ENCODE assay signal across 21 mouse cellular contexts in genomic region chr2:7171087-7171696, GRCm38 (mm10).
DNase-seq lines count a peak whose midpoint lies in the region; ATAC-seq lines count a peak whose summit lies in the region.
"Had no signal": no experiment of that assay in that cellular context is flagged by ENCODE, and none has a peak within 500 bp of the region (broad histone marks: within the 10 kb centered on the region; RNA-seq: fewer than 3 reads in every experiment).

No protein-coding gene starts in this region.

- no peak overlapping the region for H3K27ac ChIP-seq in kidney, embryonic 16.5 days (ENCODE audit: low read length)
- H3K27ac ChIP-seq in neural tube, embryonic 15.5 days (replicated peaks): no peak overlapping the region
- H3K27ac ChIP-seq in neural tube, embryonic 11.5 days (ENCODE audit: low read depth, low read length): no peak overlapping the region
- H3K27ac ChIP-seq: forebrain, embryonic 10.5 days; macrophage; midbrain, embryonic 12.5 days; neural tube, embryonic 13.5 days had no signal

- H3K4me2 ChIP-seq in kidney, embryonic 16.5 days (replicated peaks; ENCODE audit: low read depth, low read length): no peak overlapping the region
- H3K4me2 ChIP-seq in neural tube, embryonic 15.5 days: no peak overlapping the region
- no peak overlapping the region for H3K4me2 ChIP-seq in neural tube, embryonic 11.5 days (ENCODE audit: low read depth)
- H3K4me2 ChIP-seq: heart, embryonic 11.5 days; midbrain, embryonic 12.5 days; neural tube, embryonic 13.5 days had no signal

- H3K4me1 ChIP-seq in kidney, embryonic 16.5 days (ENCODE audit: insufficient read depth, low read length): no peaks in the 10 kb centered on the region
- H3K4me1 ChIP-seq in neural tube, embryonic 15.5 days: 0 out of 2 replicates have a peak, but pooled peaks cover 2% of the 10 kb centered on the region
- H3K4me1 ChIP-seq in neural tube, embryonic 11.5 days (ENCODE audit: control insufficient read depth, insufficient read depth, low read length): no peaks in the 10 kb centered on the region
- H3K4me1 ChIP-seq: midbrain, embryonic 12.5 days had no signal

- peak; percentile 65; the same call in 1 of the 2 replicates for ATAC-seq in kidney, embryonic 16.5 days (ENCODE audit: low FRiP score, low TSS enrichment)
- ATAC-seq in neural tube, embryonic 15.5 days (ENCODE audit: low FRiP score): no peak
- no peak for ATAC-seq in neural tube, embryonic 11.5 days (ENCODE audit: insufficient read depth, low FRiP score, low TSS enrichment)
- ATAC-seq: forebrain, embryonic 16.5 days; liver, postnatal 0 days; lung, postnatal 0 days had no signal

- no peaks in the 10 kb centered on the region for H3K27me3 ChIP-seq in kidney, embryonic 16.5 days (ENCODE audit: insufficient read depth, low read length)
- no peaks in the 10 kb centered on the region for H3K27me3 ChIP-seq in neural tube, embryonic 15.5 days (replicated peaks)
- H3K27me3 ChIP-seq in neural tube, embryonic 11.5 days (ENCODE audit: control insufficient read depth, insufficient read depth, low read length): no peaks in the 10 kb centered on the region
- H3K27me3 ChIP-seq: midbrain, embryonic 12.5 days; neural tube, embryonic 13.5 days had no signal

- H3K9ac ChIP-seq in kidney, embryonic 16.5 days (replicated peaks; ENCODE audit: low read length): no peak overlapping the region
- H3K9ac ChIP-seq in neural tube, embryonic 15.5 days (replicated peaks): no peak overlapping the region
- no peak overlapping the region for H3K9ac ChIP-seq in neural tube, embryonic 11.5 days (ENCODE audit: low read length)
- H3K9ac ChIP-seq: liver, postnatal 0 days; midbrain, embryonic 12.5 days; neural tube, embryonic 13.5 days had no signal

- no peaks in the 10 kb centered on the region for H3K36me3 ChIP-seq in kidney, embryonic 16.5 days (ENCODE audit: insufficient read depth, low read length)
- no peaks in the 10 kb centered on the region for H3K36me3 ChIP-seq in neural tube, embryonic 15.5 days
- no peaks in the 10 kb centered on the region for H3K36me3 ChIP-seq in neural tube, embryonic 11.5 days (ENCODE audit: control insufficient read depth, insufficient read depth, low read length)
- H3K36me3 ChIP-seq: forebrain, embryonic 10.5 days; midbrain, embryonic 12.5 days; neural tube, embryonic 13.5 days had no signal

- H3K4me3 ChIP-seq in kidney, embryonic 16.5 days (ENCODE audit: low read length): no peak overlapping the region
- no peak overlapping the region for H3K4me3 ChIP-seq in neural tube, embryonic 15.5 days (replicated peaks)
- no peak overlapping the region for H3K4me3 ChIP-seq in neural tube, embryonic 11.5 days (ENCODE audit: low read depth, low read length)
- H3K4me3 ChIP-seq: forebrain, embryonic 10.5 days; midbrain, embryonic 12.5 days; neural tube, embryonic 13.5 days had no signal

- H3K9me3 ChIP-seq in kidney, embryonic 16.5 days (ENCODE audit: low read length): no peaks in the 10 kb centered on the region
- H3K9me3 ChIP-seq in neural tube, embryonic 15.5 days (replicated peaks): no peaks in the 10 kb centered on the region
- no peaks in the 10 kb centered on the region for H3K9me3 ChIP-seq in neural tube, embryonic 11.5 days (ENCODE audit: control insufficient read depth, low read length)
- H3K9me3 ChIP-seq: forebrain, embryonic 10.5 days; midbrain, embryonic 12.5 days; neural tube, embryonic 13.5 days had no signal

- 31% methylated on average over 8 of the region's 8 CpGs for WGBS in kidney, embryonic 16.5 days
- WGBS in neural tube, embryonic 15.5 days: 71% methylated on average over 8 of the region's 8 CpGs
- 55% methylated on average over 8 of the region's 8 CpGs for WGBS in neural tube, embryonic 11.5 days

- DNase-seq in adrenal gland, postnatal 10 days: peak; percentile 16
- DNase-seq in adrenal gland, adult (ENCODE audit: inconsistent age in 2 of 2, low spot score in 1 of 2): no peak
- no peak for DNase-seq in kidney, adult 8-10 months
- DNase-seq in neural tube, embryonic 10.5 days (ENCODE audit: extremely low spot score, low spot score): peak; percentile 23
- peak; percentile 9 for DNase-seq in neural tube, embryonic 11.5 days (ENCODE audit: low spot score)
- no peak for DNase-seq in Muller cell, postnatal 12 days (ENCODE audit: inconsistent ontology term)
- DNase-seq: cerebellum, adult 9-10 months; gastrocnemius, postnatal 10 days; heart, adult 11 months; kidney, adult 18-20 months; liver, postnatal 0 days; thymus, postnatal 25 days had no signal

Comparison
In these comparisons a context has a peak if more than half of its experiments do, and no peak if none do; other contexts are left out.
1. DNase-seq: peak in adrenal gland, postnatal 10 days (single experiment), neural tube, embryonic 10.5 days (single experiment) and neural tube, embryonic 11.5 days (single experiment); none in adrenal gland, adult (0 of 2), kidney, adult 8-10 months (0 of 2) and Muller cell, postnatal 12 days (single experiment).